In genomic region chr2:58829981-58830742, GRCm38 (mm10) we compare ENCODE assay signal across 10 mouse cellular contexts. TPM values are rescaled to one million over a fixed set of nuclear protein-coding genes. Genes with fewer than 3 reads are reported as not detected.
A peak's percentile ranks its signal among the peaks of the same experiment; 100 is the strongest.
DNase-seq lines count a peak whose midpoint lies in the region; ATAC-seq and TF ChIP-seq lines count a peak whose summit lies in the region.
"Had no signal": no experiment of that assay in that cellular context is flagged by ENCODE, and none has a peak within 500 bp of the region (broad histone marks: within the 10 kb centered on the region; RNA-seq: fewer than 3 reads in every experiment).

No protein-coding gene starts in this region.

- H3K9me3 ChIP-seq in midbrain, embryonic 10.5 days (replicated peaks): no peaks in the 10 kb centered on the region
- H3K9me3 ChIP-seq in midbrain, embryonic 11.5 days (ENCODE audit: control insufficient read depth, low read length): no peaks in the 10 kb centered on the region
- H3K9me3 ChIP-seq in heart, postnatal 0 days (replicated peaks; ENCODE audit: control insufficient read depth, low read length): no peaks in the 10 kb centered on the region
- H3K9me3 ChIP-seq in lung, embryonic 16.5 days (ENCODE audit: control insufficient read depth, low read length): no peaks in the 10 kb centered on the region

- no peak for TF ChIP-seq EP300 in heart, postnatal 0 days (IDR thresholded peaks at IDR 0.05; ENCODE audit: low read depth)

- no peak; the same call in 1 of the 2 replicates for ATAC-seq in midbrain, embryonic 11.5 days (ENCODE audit: low FRiP score)
- ATAC-seq in heart, postnatal 0 days (ENCODE audit: insufficient read depth, low read depth): peak; percentile 49; the same call in 1 of the 2 replicates
- ATAC-seq in lung, embryonic 16.5 days (ENCODE audit: low read depth): peak; percentile 81

- H3K4me2 ChIP-seq in midbrain, embryonic 11.5 days: no peak overlapping the region
- no peak overlapping the region for H3K4me2 ChIP-seq in heart, postnatal 0 days (ENCODE audit: low read depth, low read length)
- H3K4me2 ChIP-seq in lung, embryonic 16.5 days (ENCODE audit: low read depth, low read length): no peak overlapping the region

- TF ChIP-seq CTCF in heart, postnatal 0 days (IDR thresholded peaks at IDR 0.05; ENCODE audit: low read depth): peak; percentile 39; the same call in 1 of the 2 replicates

- no peaks in the 10 kb centered on the region for H3K36me3 ChIP-seq in midbrain, embryonic 10.5 days
- no peaks in the 10 kb centered on the region for H3K36me3 ChIP-seq in midbrain, embryonic 11.5 days (ENCODE audit: control insufficient read depth, insufficient read depth, low read length)
- no peaks in the 10 kb centered on the region for H3K36me3 ChIP-seq in heart, postnatal 0 days (replicated peaks; ENCODE audit: control insufficient read depth, insufficient read depth, low read length)
- H3K36me3 ChIP-seq in lung, embryonic 16.5 days (ENCODE audit: control insufficient read depth, insufficient read depth, low read length): no peaks in the 10 kb centered on the region

- H3K27ac ChIP-seq in midbrain, embryonic 10.5 days (replicated peaks): 0 out of 2 replicates have a peak overlapping the region, but pooled peaks have one; percentile 13
- no peak overlapping the region for H3K27ac ChIP-seq in midbrain, embryonic 11.5 days (ENCODE audit: low read depth, low read length)
- H3K27ac ChIP-seq in heart, postnatal 0 days (ENCODE audit: low read depth): no peak overlapping the region
- peak overlapping the region; percentile 91 for H3K27ac ChIP-seq in lung, embryonic 16.5 days (ENCODE audit: low read length)

- H3K4me1 ChIP-seq in midbrain, embryonic 10.5 days: peaks cover 5% of the 10 kb centered on the region; the same call in 1 of the 2 replicates
- no peaks in the 10 kb centered on the region for H3K4me1 ChIP-seq in midbrain, embryonic 11.5 days (ENCODE audit: control insufficient read depth, insufficient read depth, low read length)
- H3K4me1 ChIP-seq in heart, postnatal 0 days (ENCODE audit: control insufficient read depth, insufficient read depth): no peaks in the 10 kb centered on the region
- no peaks in the 10 kb centered on the region; the same call in 1 of the 2 replicates for H3K4me1 ChIP-seq in lung, embryonic 16.5 days (replicated peaks; ENCODE audit: control insufficient read depth, insufficient read depth, low read length)

- H3K9ac ChIP-seq in midbrain, embryonic 11.5 days (ENCODE audit: low read length): no peak overlapping the region
- no peak overlapping the region for H3K9ac ChIP-seq in heart, postnatal 0 days (replicated peaks; ENCODE audit: low read depth, low read length)
- no peak overlapping the region; the same call in 1 of the 2 replicates for H3K9ac ChIP-seq in lung, embryonic 16.5 days (ENCODE audit: low read length)

- H3K27me3 ChIP-seq in midbrain, embryonic 10.5 days (ENCODE audit: low read depth, poor library complexity, severe bottlenecking): peaks cover 10% of the 10 kb centered on the region; the same call in 1 of the 2 replicates
- H3K27me3 ChIP-seq in midbrain, embryonic 11.5 days (ENCODE audit: control insufficient read depth, insufficient read depth, low read length): no peaks in the 10 kb centered on the region
- no peaks in the 10 kb centered on the region for H3K27me3 ChIP-seq in heart, postnatal 0 days (ENCODE audit: control insufficient read depth, insufficient read depth, low read length)
- no peaks in the 10 kb centered on the region for H3K27me3 ChIP-seq in lung, embryonic 16.5 days (ENCODE audit: control insufficient read depth, insufficient read depth, low read depth, low read length)

- peak; percentile 17 for DNase-seq in cerebellum, adult 9-11 months
- no peak for DNase-seq in cerebellum, adult 11 months
- no peak for DNase-seq in midbrain, embryonic 10.5 days (ENCODE audit: low spot score)
- DNase-seq in midbrain, embryonic 11.5 days (ENCODE audit: low spot score, missing footprints): no peak
- peak; percentile 10 for DNase-seq in heart, postnatal 0 days (ENCODE audit: low spot score)
- DNase-seq in MN1 (ENCODE audit: low spot score): no peak
- no peak for DNase-seq in spleen, adult 18-20 months

- 70% methylated on average over 7 of the region's 7 CpGs for WGBS in midbrain, embryonic 10.5 days
- 73% methylated on average over 7 of the region's 7 CpGs for WGBS in midbrain, embryonic 11.5 days
- 41% methylated on average over 7 of the region's 7 CpGs for WGBS in heart, postnatal 0 days
- WGBS in lung, embryonic 16.5 days: 34% methylated on average over 7 of the region's 7 CpGs

- H3K4me3 ChIP-seq in midbrain, embryonic 10.5 days: no peak overlapping the region
- no peak overlapping the region for H3K4me3 ChIP-seq in midbrain, embryonic 11.5 days (ENCODE audit: low read depth, low read length)
- no peak overlapping the region for H3K4me3 ChIP-seq in heart, postnatal 0 days (ENCODE audit: low read depth, low read length)
- no peak overlapping the region for H3K4me3 ChIP-seq in lung, embryonic 16.5 days (ENCODE audit: low read length)

RNA-seq across cellular contexts. Expression of gene Gm11099, which starts 29.1 kb away (rescaled TPM):
- polyA plus RNA-seq in midbrain, embryonic 10.5 days (2016; fragmentation: Nextera tagmentation; extraction: Ambion mirVana): not detected in 2 replicates
- not detected in 2 replicates for polyA plus RNA-seq in midbrain, embryonic 11.5 days (2014; fragmentation: Nextera tagmentation; extraction: Ambion mirVana)
- total RNA-seq in heart, postnatal 0 days (2014; rRNA removed; ENCODE audit: low replicate concordance): not detected in 2 replicates
- polyA plus RNA-seq in heart, postnatal 0 days (2015; fragmentation: Nextera tagmentation; extraction: Ambion mirVana): not detected in 2 replicates
- polyA plus RNA-seq in lung, embryonic 16.5 days (2015; fragmentation: Nextera tagmentation; extraction: Ambion mirVana): not detected in 2 replicates
- total RNA-seq: heart, postnatal 14 days had no signal
- polyA plus RNA-seq: neural tube, embryonic 11.5 days had no signal

Comparison
In these comparisons a context has a peak if more than half of its experiments do, and no peak if none do; other contexts are left out.
1. DNase-seq: peak in cerebellum, adult 9-11 months (single experiment) and heart, postnatal 0 days (single experiment); none in cerebellum, adult 11 months (single experiment), midbrain, embryonic 10.5 days (single experiment), midbrain, embryonic 11.5 days (single experiment), MN1 (single experiment) and spleen, adult 18-20 months (0 of 2).
2. H3K27ac ChIP-seq: peak in midbrain, embryonic 10.5 days (single experiment) and lung, embryonic 16.5 days (single experiment); none in midbrain, embryonic 11.5 days (single experiment) and heart, postnatal 0 days (single experiment).